Mouse (Mus musculus) right cerebral cortex, adult 18-20 months (tissue): Measurements from ENCODE around the gene Iqcf1.
A peak's percentile ranks its signal among the peaks of the same experiment; 100 is the strongest.
"Not testable (repeated sequence)": the region's sequence is repeated elsewhere in the genome, so short reads cannot be mapped to it uniquely, and the experiment has no call there.

Experiments
- DNase-seq: peaks from one replicate; pipeline ENCODE4 v3.0.0; 2022; ENCODE audit warnings: mixed read lengths

Iqcf1 gene

DNA sequence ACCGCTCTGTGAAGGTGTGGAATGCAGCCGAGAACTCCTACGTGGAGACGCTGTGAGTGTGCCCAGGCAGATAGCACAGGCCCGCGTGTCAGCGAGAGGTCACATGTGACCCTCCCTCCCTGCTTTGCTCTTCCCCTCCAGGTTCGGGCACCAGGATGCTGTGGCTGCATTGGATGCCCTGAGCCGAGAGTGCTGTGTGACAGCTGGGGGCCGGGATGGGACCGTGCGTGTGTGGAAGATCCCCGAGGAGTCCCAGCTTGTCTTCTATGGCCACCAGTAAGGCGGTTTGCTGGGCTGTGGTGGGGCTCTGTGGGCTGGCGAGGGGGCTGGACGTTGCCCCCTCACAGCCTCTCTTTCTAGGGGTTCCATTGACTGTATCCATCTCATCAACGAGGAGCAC lies 16.2 kb upstream of the Iqcf1 start:
- no peak for DNase-seq

DNA sequence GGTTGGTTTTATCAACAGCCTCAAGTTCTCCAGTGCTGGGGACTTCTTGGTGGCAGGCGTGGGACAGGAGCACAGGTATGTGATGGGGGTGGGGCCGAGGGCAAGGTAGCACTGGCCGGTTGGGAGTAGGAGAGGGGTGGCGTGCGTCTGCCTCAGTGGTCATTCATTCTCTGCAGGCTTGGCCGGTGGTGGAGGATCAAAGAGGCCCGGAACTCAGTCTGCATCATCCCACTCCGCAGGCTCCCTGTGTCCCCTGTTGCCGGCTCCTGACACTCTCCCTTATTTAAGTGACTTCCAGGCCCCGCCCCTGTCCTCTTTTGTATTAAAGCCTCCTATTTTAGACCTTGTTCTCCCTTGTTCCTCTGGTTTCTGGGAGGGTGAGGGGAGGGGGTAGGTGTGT lies 14.7 kb upstream of the Iqcf1 start:
- no peak for DNase-seq

DNA sequence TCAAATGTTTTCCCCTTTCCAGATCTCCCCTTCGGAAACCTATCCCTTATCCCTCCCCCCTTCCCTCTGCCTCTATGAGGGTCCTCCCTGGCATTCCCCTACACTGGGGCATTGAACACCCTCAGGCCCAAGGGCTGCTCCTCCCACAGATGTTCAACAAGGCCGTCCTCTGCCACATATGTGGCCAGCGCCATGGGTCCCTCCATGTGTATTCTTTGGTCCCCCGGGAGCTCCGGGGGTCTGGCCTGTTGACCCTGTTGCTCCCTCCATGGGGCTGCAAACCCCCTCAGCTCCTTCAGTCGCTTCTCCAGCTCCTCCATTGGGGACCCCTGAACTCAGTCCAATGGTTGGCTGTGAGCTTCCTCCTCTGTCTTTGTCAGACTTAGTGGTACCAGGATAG lies 12.2 kb upstream of the Iqcf1 start:
- DNase-seq: not testable (repeated sequence)

DNA sequence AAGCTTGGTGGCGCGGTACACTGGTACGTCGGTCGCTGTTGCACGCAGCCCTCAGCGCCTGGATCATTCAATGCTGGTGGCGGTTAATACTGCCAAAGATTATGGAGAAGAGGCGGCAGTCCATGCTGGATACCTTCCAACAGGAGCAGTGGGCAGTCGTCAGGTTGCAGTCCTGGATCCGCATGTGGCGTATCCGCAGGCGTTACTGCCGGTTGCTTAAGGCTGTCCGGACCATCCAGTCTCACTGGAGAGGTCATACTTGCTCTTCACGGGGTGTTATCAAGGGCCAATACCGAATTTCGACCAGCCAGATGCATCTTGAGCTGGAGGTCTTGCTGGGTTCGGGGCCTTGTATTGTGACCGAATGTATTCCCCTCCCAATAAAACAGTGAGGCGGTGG lies 2.1 kb downstream of the Iqcf1 start:
- no peak for DNase-seq

- no peak for DNase-seq
Observed at GRCm38 (mm10) chr9:106504246-106504645, 4.5 kb downstream of the Iqcf1 start.

DNA sequence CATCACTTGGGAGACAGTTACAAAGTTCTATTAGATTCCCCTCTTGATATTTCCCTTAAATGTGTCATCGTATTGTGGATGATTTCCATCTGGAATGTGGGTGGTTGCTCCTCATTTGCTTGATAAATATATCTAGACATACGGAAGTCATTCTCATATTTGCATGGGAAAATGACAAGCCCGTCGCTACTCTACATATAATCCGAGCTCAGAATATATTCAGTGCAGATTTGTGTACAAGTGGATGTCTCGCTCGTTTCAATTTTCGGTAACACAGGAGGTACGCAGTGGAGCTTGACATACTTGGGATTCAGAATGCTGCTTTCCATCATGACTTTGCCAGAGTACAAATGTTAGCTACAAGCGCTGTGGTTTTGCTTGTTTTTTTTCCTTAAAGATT lies 9.6 kb downstream of the Iqcf1 start:
- peak; percentile 11 for DNase-seq

DNA sequence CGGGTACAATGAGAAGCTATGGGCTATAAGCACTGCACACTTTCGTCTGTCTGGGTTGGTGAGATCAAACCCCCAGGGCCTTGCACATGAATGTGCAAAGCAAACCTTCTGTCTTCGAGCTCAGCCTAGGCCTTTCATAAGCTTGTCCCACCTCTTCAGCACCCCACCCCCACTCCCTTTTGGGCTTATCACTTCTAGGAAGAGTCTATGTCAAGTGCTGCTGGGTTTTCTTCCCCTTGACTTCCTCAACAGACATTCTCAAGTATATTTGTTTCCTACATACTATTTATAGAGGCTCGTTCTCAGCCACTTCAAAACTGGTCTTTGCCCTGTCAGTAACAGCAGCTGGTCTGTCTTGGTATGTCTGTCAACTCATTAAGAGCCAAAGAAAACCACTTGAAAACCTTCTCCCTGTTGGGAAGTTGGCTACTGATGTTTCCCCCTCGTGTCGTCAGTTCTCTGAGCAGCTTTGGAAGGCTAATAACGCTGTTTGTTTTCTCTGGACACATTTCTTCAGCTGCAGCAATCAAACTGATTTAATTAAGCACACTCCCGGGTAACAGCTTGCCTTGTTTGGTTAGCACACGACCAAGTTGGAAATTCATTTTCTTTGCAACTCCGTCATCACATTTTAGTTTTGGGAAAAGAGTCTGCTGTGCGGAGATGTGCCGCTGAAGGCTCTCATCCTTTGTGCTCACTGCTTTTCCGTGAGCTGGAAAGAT lies 13.1 kb downstream of the Iqcf1 start:
- DNase-seq: no peak

GRCm38 (mm10) chr9:106513566-106513965 lies 13.8 kb downstream of the Iqcf1 start:
- no peak for DNase-seq

DNA sequence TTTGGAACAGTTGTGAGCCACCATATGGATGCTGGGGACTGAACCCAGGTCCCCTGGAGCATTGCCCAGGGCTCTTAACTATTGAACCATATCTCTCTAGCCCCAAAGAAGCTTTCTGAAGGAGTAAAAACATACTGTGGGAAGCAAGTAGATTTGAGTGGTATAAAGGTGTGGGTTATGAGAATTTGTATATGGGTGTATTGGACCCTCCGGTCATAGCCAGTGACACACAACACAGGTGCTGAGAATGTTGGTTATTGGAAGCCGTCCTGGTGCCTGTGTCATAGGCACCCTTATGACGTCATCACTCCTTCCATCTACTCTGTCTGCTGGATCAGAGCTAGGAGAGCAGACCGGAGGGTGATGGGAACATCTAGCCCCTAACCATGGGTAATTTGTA lies 14.5 kb downstream of the Iqcf1 start, which contains the start of gene Iqcf5:
Gene Iqcf5 (plus strand): TSS at position 301 of the 400 bp plus-strand sequence.
- no peak for DNase-seq

DNA sequence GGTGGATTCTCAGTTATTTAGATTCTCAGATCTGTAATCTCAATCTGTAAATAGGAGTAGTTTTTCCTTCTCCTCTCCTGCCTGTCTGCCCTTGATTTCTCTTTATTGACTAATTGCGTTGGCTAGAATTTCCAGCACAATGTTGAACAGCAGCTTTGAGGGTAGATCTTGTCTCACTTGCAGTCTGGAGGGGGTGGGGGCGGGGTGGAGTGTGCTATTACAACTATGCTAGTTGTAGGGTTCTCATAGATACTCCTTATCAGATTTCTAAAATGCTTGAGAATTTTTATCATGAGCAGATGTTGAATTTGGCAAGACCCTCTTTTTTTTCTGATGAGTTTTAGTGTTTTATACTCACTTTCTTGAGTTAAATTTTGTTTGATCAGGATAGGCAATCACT lies 19.7 kb downstream of the Iqcf1 start:
- DNase-seq: no peak

GRCm38 (mm10) chr9:106519909-106520308 lies 20.1 kb downstream of the Iqcf1 start:
- no peak for DNase-seq

- peak; percentile 39 for DNase-seq
Observed at GRCm38 (mm10) chr9:106531833-106532232, 32.1 kb downstream of the Iqcf1 start.

DNA sequence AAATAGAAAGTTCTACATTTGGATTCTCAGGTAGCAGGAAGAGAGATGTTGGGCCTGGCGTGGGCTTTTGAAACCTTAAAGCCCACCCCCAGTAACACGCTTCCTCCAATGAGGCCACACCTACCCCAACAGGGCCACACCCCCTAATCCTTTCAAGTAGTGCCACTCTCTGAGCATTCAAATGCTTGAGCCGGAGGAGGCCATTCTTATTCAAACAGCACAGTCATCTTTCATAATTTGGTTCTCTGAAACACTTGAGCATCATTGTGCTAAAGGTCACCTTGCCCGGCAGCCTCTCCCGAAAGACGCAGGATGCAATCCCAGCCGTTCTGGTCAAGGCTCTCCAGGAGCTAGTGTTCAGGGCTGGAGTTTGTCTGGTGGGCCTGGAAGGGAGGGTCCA lies 34.5 kb downstream of the Iqcf1 start:
- DNase-seq: no peak

GRCm38 (mm10) chr9:106534975-106535374 lies 35.2 kb downstream of the Iqcf1 start:
- DNase-seq: peak; percentile 42
